Comparison of ENCODE assay signal across 14 mouse cellular contexts in genomic region chr13:25666022-25666421, GRCm38 (mm10).
"Had no signal": no experiment of that assay in that cellular context is flagged by ENCODE, and none has a peak within 500 bp of the region (broad histone marks: within the 10 kb centered on the region; RNA-seq: fewer than 3 reads in every experiment).

No protein-coding gene starts in this region.

- H3K4me3 ChIP-seq: limb, embryonic 10.5 days; liver, embryonic 15.5 days; midbrain, embryonic 13.5 days; stomach, embryonic 15.5 days had no signal

- ATAC-seq: lung, postnatal 0 days; midbrain, embryonic 13.5 days had no signal

- H3K27me3 ChIP-seq: liver, embryonic 15.5 days; midbrain, embryonic 13.5 days; stomach, embryonic 15.5 days had no signal

- H3K4me2 ChIP-seq: liver, embryonic 11.5 days; liver, embryonic 15.5 days; midbrain, embryonic 13.5 days; stomach, embryonic 15.5 days had no signal

- DNase-seq: kidney, adult 18-20 months; kidney, postnatal 10 days; kidney, postnatal 4 days; lung, adult 2 months; lung, postnatal 36 days; right cerebral cortex, postnatal 14 days; thymus, adult 2 months; thymus, postnatal 4 days had no signal

- H3K27ac ChIP-seq: limb, embryonic 10.5 days; liver, embryonic 15.5 days; midbrain, embryonic 13.5 days; stomach, embryonic 15.5 days had no signal

- H3K36me3 ChIP-seq: limb, embryonic 10.5 days; liver, embryonic 15.5 days; midbrain, embryonic 13.5 days; stomach, embryonic 15.5 days had no signal

- H3K9me3 ChIP-seq: limb, embryonic 10.5 days; liver, embryonic 15.5 days; midbrain, embryonic 13.5 days; stomach, embryonic 15.5 days had no signal

- H3K9ac ChIP-seq: liver, embryonic 15.5 days; midbrain, embryonic 13.5 days; stomach, embryonic 15.5 days had no signal

- H3K4me1 ChIP-seq: limb, embryonic 10.5 days; liver, embryonic 15.5 days; midbrain, embryonic 13.5 days; stomach, embryonic 15.5 days had no signal
